Mouse (Mus musculus) CH12.LX (cell line): ENCODE data around the gene Dnph1.

Source experiments
- CTCF ChIP-seq, 2 experiments: IDR thresholded peaks in 1 of 2; conservative IDR thresholded peaks in 1 of 2; 2 replicates each; pipeline ENCODE4 v1.5.1; 2011 to 2012; ENCODE audit warnings: low read depth in 2 of 2, low read length in 2 of 2, improper control_type of control experiment in 1 of 2, inconsistent platforms in 1 of 2, mild to moderate bottlenecking in 1 of 2, moderate library complexity in 1 of 2
- MXI1 ChIP-seq: IDR thresholded peaks from 2 replicates; pipeline ENCODE4 v1.6.1; 2011; ENCODE audit warnings: mild to moderate bottlenecking, low read depth, low read length, improper control_type of control experiment
- POLR2A ChIP-seq: IDR thresholded peaks from 2 replicates; pipeline ENCODE4 v1.6.1; 2011; ENCODE audit warnings: low read depth, mild to moderate bottlenecking, improper control_type of control experiment, low read length
- ZNF384 ChIP-seq: IDR thresholded peaks from 2 replicates; pipeline ENCODE4 v1.6.1; 2012; ENCODE audit warnings: low read depth, low read length, improper control_type of control experiment, inconsistent platforms

DNA sequence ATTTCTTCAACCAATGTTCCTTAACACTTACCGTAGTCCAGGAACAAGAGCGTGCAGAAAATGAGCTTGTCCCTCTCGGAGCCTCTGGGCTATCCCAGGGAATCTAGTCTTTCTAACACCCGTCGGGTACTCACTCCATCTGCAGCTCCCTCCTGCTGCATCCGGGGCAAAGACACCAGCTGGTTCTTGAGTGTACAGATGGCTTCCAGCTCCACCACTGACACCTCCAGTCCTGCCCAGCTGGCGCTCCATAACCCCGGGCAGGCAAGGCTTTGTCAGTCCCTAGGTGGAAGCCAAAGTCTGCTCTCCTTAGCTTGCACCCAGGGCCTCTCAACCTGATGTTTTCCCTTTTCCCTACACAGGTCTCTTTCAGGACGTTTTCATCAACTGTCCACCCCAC lies 28.7 kb upstream of the Dnph1 start:
- TF ChIP-seq POLR2A: no peak
- no peak for TF ChIP-seq CTCF (conservative IDR thresholded peaks at IDR 0.05 in 1 of 2, IDR thresholded peaks at IDR 0.05 in 1 of 2; ENCODE audit: low read depth in 2 of 2, low read length in 2 of 2)
- TF ChIP-seq MXI1: no peak
- no peak for TF ChIP-seq ZNF384
